Mouse (Mus musculus) heart, adult 18-20 months (tissue): ENCODE data around the gene Cald1. TPM values are rescaled to one million over a fixed set of nuclear protein-coding genes. Genes with fewer than 3 reads are reported as not detected.
A peak's percentile ranks its signal among the peaks of the same experiment; 100 is the strongest.

Source experiments
- DNase-seq, 2 experiments: peaks; one replicate each; pipeline ENCODE4 v3.0.0; 2021 to 2022; ENCODE audit warnings: mixed read lengths in 1 of 2
- total RNA-seq, 2 experiments: library from RNA; stranded (reverse); gene quantifications; 2 replicates each; pipeline ENCODE4 v1.2.3; 2021

Cald1 gene
- total RNA-seq, 2 experiments from 2014 or later: 48.0 to 48.9 TPM

DNA sequence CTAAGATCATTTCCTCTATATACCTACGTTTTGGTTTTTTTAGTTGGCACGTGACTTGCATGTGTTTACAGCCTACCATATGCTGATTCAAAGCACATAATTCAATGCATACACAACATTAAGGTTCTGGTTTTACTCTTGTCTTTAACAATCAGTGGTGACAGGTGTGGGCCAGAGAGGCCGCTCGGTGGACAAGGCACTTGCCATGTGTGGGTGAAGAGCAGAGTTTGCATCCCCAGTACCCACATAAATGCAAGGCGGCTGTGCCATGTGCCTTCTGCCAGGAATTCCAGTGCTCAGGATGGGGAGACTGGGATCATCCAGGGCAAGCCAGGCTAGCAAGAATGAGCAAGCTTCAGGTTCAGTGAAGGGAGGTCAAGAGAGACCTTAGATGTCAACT lies 14.8 kb downstream of the Cald1 start:
- no peak for DNase-seq

DNA sequence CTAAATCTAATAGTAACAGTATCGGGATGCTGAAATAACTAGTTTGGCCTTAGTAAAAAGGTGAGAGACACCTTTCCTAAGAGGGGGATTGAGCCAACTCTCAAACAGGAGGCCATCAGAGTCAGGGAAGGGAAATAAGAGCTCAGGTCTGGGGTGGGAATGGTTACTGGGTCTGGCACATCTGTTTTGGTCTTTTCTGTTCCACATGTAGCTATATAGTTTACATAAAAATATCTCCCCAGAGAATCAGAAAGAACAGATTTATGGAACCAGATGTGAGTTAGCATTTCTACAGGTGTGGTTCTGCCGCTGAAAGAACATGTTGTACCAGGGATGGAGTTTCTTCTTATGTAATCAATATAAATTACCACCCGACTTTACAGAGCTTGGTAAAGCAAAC lies 17.1 kb downstream of the Cald1 start:
- no peak for DNase-seq

DNA sequence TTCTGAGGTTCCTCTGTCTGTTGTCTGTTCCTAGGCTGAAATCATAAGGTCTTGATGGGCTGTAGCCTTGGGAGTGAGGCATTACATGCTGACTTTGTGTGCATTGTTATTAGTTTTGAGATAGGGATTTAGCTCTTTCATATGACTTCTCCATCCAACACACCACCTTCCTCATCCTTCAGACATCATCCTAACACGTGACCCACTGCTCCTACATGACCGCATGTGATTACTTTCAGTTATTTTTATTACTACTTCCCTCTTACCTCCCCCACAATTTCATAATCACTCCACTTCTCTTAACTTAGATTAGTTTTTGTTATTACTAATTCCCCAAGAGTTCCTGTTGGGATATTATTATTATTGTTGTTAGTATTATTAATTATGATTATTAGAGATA lies 21.2 kb downstream of the Cald1 start:
- no peak for DNase-seq

DNA sequence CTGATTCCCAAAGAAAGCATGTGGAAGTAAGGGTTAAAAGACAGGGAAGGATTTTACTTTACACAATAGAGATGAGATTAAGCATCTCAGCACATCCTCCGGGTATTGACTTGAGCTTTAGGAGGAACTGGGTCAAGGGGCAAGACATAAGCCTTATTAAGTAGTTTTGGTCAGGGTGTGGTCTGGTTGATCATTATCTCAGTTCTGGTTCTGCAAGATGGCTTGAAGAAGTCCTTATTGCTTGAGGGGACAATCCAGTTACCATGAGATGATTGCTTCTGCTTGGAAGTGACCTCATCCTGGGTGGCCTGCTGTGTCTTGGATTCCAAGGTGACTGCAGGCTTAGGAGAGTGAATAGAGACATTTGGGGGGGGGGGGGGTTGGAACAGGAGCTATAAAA lies 21.9 kb downstream of the Cald1 start:
- DNase-seq: peak in 1 of 2 experiments; percentile 39

DNA sequence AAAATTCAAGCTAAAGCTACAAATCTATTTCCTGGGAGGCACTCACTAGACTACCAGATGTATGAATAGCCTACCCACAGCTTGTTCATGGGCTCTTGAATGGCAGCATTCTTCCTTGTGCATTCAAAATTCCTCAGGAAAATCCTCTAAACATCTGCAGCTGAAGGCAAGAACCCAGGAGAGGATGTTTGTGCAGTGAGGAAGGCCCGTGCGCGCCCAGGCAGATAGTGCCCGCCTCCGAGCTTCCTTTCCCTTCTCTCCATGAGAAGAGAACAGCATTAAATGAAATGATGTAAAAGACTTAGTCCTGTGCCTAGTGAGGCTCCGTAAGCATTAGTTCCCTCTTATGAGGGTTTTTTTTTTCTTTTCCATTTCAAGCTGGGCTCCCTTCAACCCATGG lies 24.6 kb downstream of the Cald1 start:
- no peak for DNase-seq

DNA sequence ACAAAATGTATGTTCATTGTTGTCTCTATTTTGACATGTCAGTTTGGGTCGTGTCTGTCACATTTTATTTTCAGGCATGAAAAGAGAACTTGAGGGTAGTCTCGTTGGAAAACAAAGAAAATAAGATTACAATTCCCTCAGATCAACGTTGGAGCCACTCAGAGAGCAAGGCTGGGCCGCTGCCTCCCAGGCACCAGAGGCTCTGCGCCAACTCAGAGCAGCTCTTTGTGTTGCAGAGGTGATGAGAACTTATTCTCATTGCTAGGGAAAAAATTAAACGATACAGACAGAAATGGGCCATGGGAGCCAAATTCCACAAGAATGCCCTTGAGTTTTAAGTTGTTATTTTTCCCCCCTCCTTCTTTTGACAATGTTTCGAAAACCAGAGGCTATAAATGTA lies 25.0 kb downstream of the Cald1 start:
- DNase-seq: no peak

DNA sequence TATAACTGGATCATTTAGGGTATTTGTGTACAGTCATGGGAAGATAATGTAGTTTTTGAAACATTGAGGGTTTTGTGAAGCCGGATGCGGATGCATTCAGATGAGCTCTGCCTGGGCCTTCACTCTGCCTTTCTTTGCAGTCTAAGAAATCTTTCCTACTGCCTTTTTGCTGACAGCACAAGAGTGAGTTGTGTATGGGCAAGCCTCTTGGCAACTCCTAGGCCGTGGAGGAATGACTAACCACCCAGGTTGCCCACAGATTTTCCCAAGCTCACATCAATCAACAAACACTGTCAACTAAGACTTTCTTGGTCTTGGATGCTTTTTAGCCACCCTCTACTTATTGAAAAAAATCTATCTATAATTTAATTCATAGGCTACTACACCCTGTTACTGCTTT lies 26.2 kb downstream of the Cald1 start:
- DNase-seq: no peak

DNA sequence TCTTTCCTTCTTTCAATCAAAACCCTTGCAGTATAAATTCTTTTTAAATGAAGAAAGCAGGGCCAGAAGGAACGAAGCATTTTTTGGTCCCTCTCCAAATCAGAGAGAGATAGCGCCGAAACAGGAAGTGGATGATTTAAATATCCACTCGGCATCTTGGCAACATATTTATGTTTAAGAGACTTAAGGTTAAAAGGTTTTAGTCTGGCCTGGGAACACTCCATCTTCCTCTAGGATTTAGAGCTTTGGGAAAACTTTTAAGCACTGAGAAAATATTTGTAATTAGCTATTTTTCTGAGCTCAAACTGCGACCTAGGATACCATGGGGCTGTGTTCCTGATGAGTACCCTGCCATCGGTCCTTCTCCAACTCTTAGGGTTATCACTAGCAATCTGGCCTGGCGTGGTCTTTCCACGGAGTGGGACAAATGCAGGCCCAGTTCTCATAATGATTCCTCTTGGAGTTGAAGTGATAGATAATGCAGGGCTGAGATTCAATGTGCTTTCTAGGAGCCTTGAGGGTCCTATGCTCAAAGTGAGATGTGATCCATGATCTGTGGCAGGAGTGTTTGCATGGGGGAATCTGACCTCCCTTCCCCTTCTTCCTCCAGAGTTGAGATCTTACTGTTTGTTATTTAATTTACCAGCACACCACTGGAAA lies 28.4 kb downstream of the Cald1 start:
- DNase-seq: no peak

DNA sequence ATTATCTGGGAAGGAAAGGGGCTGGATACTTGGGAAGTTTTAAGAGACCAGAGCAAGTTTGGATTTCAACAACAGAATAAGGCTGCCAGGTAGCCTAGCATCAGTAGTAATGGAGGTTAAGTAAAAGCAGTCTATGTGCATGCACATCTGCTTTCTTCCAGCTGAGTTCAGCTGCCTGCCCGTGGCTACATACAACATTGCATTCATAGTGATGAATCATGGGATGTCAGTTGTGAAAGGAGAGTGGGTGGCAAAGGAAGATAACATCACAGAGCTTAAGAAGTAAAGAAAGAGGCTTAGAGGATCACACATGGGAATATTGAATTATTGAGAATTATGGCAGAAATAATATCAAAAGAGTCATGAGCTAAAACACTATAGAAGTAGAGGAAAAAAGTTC lies 29.8 kb downstream of the Cald1 start:
- no peak for DNase-seq

DNA sequence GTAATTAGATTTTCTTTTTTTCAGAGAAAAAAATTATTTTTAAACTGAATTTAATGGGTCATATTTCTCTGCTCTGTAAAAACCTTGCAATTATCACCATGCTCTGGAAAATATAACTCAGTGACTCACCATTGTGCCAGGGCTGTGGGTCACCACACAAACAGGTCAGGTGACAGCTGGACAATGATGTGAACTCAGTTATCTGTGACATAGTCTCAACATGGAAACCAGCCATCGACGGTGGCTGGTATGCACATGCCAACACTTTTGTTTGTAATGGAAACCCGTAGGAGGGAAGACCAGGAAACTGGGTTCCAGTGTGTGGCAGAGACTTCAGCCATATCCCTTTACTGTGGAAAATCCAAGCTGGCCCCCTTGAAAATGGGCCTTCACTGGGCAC lies 35.5 kb downstream of the Cald1 start:
- no peak for DNase-seq

DNA sequence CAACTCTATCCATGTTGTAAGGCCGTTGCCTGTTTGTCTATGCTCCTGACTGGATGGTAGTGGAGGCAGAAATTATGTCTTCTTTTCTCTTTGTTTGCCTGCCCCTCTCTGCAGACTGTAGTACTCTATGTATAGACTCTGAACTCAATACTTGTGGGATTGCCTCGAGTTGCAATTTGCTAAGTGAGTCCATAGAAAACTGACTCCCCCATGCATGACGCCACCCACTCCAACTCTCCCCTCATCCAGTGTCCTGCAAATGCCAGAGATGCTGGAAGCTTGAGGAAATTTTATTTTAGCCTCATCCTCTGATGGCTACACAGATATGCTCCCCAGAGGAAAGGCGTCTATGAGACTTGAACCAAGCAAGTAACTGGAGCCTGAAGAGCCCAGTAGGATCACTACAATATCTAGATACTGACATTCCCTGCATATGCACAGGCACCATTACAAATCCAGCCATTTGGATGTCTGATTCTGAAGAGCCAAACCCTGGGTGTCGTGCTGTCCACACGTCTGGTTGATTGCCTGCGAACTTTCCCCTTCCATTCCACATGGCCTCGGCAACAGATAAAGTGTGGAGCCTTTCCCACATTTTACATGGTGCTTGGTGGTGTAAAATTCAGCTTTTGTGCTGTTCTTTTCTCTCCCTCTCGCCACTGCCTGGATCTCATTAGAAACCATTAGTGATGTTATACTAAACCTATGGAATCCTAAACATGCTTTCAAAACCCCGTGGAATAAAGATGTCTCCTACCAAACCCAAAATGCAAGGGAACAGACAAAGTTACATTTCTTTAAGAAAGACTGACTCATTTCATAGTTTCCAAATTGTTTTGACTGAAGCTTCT lies 39.5 kb downstream of the Cald1 start:
- DNase-seq: no peak

DNA sequence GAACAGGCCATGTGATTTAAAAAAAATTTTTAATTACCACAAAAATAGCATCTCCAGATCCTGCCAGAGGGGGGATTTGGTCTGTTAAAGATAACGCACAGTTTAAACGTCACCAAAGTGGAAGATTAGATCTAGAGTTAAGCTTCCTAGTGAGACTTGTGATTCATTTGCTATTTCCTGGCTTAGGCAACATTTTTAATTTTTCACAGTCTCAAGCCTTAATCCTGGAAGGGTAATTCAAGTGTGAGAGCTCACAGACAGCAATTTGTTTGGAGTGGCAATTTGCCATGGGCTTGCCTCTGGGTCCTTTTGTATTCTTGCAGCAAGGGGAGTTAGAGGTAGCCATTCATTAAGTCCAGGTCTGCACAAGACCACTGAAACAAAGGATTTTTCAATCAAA lies 40.4 kb downstream of the Cald1 start:
- DNase-seq: peak; percentile 33 to 39

DNA sequence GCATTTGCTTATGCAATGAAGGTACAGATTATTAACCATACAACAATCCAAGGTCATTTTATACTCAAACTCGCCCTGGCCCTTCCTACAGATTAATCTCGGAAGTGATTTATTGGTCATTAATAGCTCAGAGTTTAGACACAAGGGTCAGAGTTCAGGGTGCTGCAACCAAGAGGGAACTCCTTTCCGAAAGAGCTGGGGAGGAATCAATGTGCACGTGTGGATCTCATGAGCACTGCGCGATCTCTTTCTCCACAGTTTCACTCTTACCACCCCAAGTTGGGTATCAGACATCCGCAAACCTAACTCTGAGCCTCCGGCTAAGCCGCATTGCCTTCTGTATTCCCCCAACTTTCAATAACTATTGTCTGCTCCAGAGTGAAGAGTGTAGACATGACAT lies 41.9 kb downstream of the Cald1 start:
- DNase-seq: no peak

DNA sequence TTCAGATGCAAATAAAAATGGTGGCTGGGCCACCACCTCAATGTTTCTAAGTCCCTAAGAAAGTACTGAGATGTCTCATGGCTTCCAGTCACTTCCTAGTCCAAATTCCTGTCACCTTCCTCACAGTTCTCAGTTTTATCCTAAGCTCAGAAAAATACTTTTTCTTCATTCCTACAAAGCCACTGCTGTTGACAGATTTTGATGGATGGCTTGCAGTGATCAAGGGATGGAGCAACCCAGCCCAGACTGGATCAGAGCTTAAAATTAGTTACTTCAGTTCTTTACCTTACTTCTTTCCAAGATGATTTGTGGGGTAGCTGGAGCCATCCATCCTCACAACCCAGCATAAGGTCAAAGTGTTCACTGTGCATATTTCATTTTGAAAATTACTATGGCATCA lies 42.8 kb downstream of the Cald1 start:
- DNase-seq: no peak

DNA sequence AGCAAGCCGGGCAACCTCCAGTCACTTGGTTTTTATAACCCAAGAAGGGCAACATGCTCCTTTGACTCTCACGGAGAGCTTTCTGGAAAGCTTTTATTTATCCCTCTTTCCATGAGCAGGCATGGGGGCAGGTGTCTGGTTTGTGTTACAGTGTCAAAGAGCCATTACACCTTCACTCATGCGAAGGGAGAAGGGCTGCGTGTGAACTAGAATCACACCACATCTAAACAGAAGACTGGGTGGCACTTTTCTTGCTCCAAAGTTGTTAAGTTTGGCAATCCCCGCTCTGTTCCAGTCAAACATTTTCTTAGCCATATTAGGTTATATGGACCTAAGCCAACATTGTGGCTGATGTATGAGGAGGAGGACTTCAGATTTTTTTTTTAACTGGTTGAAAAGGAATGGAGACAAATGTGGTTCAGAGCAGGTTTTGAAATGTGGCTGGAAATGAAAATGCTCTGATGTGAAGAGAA lies 43.8 kb downstream of the Cald1 start:
- DNase-seq: no peak

DNA sequence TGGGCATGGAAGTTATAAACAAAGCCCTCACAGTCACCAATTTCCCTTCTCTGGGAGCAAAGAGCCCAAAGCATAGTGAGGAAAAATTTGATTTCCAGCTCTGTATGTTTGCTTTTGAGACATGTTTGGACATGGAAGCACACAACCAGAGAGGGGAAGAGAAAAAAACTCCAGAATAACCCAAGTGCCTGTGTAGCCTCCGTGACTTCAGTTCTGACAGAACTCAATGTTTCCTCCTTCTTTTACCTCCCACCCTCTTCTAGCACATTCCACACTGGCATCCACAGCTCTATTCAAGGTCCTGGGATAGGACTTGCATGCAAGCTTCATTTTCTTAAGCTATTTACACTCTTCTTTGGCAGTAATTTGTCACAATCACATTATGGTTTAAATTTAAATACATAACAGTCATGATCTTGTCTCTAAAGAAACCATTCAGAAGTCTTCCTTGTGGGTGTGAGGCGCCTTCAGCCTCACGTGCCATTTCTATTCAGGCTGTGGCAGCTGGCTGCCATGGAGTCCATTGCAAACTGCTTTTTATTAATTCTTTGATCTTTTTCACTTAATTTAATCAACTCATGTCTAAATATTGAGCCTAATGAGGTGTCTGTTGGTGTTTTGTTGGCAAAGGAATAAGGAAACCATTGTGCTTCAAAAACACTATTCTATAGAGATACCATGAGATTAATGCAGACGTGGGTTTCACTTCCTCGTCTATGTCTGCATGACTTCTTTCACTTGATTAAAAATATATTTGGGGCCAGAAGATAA lies 49.9 kb downstream of the Cald1 start:
- DNase-seq: no peak

DNA sequence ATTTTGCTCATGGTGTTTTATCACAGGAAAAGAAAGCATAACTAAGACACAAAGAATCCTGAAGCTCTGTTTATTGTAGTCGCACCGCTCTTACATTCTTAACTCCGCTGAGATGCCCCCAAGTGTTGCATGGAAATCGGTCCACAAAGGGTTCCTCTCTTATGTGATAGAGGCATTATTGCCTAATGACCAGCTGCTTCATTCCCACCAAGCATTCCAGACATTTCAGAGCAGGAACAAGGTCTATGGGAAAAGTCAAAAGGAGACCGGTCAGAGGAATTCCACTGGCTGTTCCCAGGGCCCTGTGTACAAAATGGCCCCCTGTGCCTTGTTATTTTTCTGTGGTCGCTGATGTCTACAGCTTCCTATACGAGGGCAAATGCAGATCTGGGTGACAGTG lies 53.0 kb downstream of the Cald1 start:
- DNase-seq: no peak

DNA sequence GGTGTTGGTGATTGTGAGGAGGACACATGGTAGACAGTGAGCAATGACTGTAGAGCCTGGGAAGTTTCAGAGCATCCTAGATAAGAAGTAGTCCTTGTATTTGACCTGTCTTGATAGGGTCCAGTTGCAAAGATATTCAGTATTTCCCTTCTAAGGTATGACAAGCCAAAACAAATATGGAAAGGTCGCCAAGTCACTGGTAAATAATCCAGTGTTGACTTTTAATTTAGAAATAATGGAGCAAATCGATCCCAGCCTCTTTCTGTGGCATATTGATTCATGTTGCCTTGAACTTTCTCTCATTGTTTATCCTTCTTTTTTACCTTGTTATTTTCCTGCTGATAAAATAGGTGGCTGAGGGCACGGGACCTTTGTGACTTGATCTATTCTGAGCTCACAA lies 57.4 kb downstream of the Cald1 start:
- DNase-seq: no peak

DNA sequence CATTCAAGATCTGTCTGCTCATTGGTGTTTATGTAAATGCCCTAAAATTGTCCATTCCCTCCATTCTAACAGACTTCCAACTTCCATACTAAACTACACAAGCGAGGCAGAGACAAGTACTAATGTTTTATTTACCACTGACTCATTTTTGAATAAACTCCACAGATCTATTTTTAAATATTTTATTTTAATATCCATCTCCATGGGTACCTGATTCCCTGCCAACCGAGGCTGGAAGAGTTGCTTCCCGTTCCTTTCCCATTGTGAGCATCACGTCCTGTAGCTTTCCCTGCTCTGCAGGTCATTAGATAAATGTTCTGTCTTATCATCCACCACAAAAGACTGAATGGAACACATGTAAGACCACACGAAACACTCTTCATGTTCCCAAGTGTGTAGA lies 60.5 kb downstream of the Cald1 start:
- no peak for DNase-seq

DNA sequence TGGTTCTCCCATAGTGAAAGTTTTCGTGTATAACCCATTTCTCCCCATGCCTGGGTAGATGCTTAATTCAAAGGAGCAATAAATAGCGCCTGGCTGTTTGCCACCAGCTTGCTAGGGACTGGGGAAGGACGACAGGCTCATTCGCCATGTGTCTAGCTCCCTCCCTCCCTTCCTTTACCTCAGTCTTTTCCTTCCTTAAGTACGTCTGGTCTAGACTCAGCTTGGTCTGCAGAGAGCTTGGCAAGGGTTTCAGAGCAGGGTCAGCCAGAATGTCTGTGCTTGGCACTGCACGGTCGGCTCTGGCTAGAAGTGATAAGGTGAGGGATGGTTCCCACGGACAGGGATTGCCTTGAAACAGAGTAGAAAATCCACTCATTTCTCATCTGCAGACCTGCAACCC lies 62.4 kb downstream of the Cald1 start:
- peak; percentile 45 to 68 for DNase-seq

DNA sequence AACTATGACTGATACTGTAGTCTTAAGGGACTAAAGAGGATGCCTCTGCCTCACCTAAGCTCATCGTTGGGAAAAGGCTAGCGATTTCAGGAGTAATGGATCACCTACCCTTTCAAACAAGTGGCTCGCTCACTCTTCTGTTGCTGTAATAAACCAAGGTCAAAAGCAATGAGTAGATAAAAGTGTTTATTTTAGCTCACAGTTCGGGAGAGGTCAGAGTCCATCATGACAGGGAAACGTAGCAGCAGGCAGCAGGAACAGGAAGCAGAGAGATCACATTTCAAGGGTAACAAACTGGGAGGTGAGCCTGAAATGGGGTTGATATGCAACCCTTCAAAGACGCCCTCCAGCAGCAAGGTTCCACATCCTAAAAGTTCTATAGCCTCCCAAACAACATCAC lies 64.3 kb downstream of the Cald1 start:
- DNase-seq: no peak

DNA sequence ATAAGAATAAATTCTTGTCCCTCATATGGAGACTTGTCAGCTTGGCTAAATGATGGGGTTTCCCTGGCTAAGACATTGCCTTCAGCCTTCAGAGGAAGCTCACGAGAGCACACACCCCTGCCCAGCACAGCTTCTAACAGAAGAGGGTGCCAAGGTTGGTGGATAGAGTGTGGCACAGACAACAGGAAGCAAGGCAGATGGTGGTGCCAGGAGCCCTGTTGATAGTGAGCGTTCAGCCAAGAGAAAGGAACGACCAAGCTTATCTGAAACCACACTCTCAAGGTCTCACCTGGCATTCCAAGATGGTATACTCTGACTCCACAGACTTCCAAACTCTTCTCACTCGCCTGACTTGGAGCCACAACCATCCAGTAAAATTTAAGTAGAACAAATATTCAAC lies 66.0 kb downstream of the Cald1 start:
- no peak for DNase-seq

DNA sequence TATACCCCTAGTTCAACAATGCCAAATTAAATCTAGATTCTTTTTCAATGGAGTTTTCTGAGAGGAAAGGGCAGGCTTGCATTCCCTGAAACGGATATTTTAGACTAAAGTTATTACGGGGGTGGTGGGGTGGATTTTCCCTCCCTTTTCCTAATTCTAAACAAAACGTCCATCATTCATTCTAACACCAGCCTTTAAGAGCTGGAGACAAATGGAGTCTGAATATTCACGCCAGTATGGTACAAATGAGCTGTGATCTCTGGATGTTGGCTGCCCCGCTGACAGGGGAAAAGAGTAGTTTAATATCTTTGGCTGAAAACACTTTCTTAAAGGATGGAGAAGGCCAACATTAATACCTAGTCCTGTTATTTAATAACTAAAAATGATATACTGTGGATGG lies 66.4 kb downstream of the Cald1 start:
- DNase-seq: no peak
